Mouse (Mus musculus): ENCODE measurements around the gene Dnajc11.

GRCm38 (mm10) chr4:152001335-152001734 lies 67.8 kb downstream of the Dnajc11 start:
- no peak for TF ChIP-seq CTCF (IDR thresholded peaks at IDR 0.05; ENCODE audit: borderline replicate concordance, insufficient read depth, low read length)
- no peak for TF ChIP-seq POLR2A (IDR thresholded peaks at IDR 0.05; ENCODE audit: low read depth, low read length)
